Mouse (Mus musculus) liver, adult (tissue): Measurements from ENCODE around the gene Denr.

Experiments used
- GATA4 ChIP-seq: IDR thresholded peaks from 2 replicates; pipeline ENCODE4 v1.6.1; 2014; ENCODE audit warnings: mild to moderate bottlenecking, low read length; ENCODE audit not compliant: insufficient replicate concordance

Denr gene

GRCm38 (mm10) chr5:123896395-123896794 is 10.6 kb upstream of the Denr start:
- no peak for TF ChIP-seq GATA4

- TF ChIP-seq GATA4, result no peak
Observed at GRCm38 (mm10) chr5:123897352-123897751, 9.6 kb upstream of the Denr start.

- TF ChIP-seq GATA4, result no peak
Observed at GRCm38 (mm10) chr5:123904059-123904672, 2.8 kb upstream of the Denr start.

- TF ChIP-seq GATA4, result no peak
Observed at GRCm38 (mm10) chr5:123906146-123906975, 614 bp upstream of the Denr start.

GRCm38 (mm10) chr5:123907631-123907977 is 629 bp downstream of the Denr start:
- no peak for TF ChIP-seq GATA4

GRCm38 (mm10) chr5:123914852-123915251 is 7.9 kb downstream of the Denr start:
- TF ChIP-seq GATA4, result no peak

GRCm38 (mm10) chr5:123922112-123922511 is 15.1 kb downstream of the Denr start:
- no peak for TF ChIP-seq GATA4

GRCm38 (mm10) chr5:123927118-123927517 is 20.1 kb downstream of the Denr start, which contains the start of gene Gm43518:
Gene Gm43518 (plus strand): TSS chr5:123927418.
- TF ChIP-seq GATA4, result no peak

GRCm38 (mm10) chr5:123930508-123930989 is 23.6 kb downstream of the Denr start, which contains the start of gene Ccdc62:
Gene Ccdc62 (plus strand): TSS chr5:123930679.
- TF ChIP-seq GATA4, result peak; percentile 38; the same call in 1 of the 2 replicates

GRCm38 (mm10) chr5:123931131-123931530 is 24.2 kb downstream of the Denr start:
- no peak for TF ChIP-seq GATA4

GRCm38 (mm10) chr5:123932927-123933326 is 26.0 kb downstream of the Denr start:
- no peak for TF ChIP-seq GATA4

GRCm38 (mm10) chr5:123933556-123933955 is 26.6 kb downstream of the Denr start:
- TF ChIP-seq GATA4, result no peak

GRCm38 (mm10) chr5:123933957-123934591 is 27.1 kb downstream of the Denr start:
- TF ChIP-seq GATA4, result no peak

GRCm38 (mm10) chr5:123935931-123936330 is 29.0 kb downstream of the Denr start:
- TF ChIP-seq GATA4, result no peak

GRCm38 (mm10) chr5:123938479-123938878 is 31.5 kb downstream of the Denr start:
- TF ChIP-seq GATA4, result no peak

- no peak for TF ChIP-seq GATA4
Observed at GRCm38 (mm10) chr5:123946546-123946945, 39.6 kb downstream of the Denr start.
